19 mouse cellular contexts compared by ENCODE assay signal in the genomic region with DNA sequence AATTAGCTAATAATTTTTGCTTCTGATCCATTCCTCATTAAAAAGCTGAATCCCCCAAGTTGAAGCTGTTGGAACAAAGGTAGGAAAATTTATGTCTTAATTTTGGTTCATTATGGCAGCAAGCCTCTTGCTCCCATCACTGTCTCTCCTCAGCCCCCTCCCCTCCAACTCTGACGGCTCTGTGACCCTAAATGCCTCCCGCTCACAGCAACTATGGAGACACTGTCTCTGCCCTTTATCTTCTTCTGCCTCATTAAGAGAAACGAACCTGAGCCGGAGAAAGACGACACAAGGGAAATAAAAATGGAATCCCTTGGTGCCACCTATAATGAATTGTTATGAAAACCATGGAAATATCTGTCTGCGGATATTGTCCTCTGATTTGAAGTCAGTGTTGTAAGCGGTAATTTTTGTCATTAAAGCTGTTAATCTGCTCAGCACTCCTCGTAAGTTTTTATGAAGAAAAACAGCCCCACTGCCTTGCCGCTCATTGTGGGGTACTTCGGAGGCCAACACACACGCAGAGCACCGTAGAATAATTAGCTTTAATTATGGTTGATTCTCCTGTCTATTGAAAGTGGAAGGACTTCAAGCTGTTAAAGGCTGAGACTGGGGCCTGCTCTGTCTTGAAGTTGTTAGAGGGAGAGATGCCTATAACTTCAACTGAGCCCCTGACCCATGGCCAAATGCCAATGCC.
"Had no signal": no experiment of that assay in that cellular context is flagged by ENCODE, and none has a peak within 500 bp of the region (broad histone marks: within the 10 kb centered on the region; RNA-seq: fewer than 3 reads in every experiment).

No protein-coding gene starts in this region.

- H3K4me2 ChIP-seq: kidney, embryonic 15.5 days; liver, embryonic 13.5 days; midbrain, embryonic 12.5 days; neural tube, embryonic 12.5 days had no signal

- H3K9me3 ChIP-seq: kidney, embryonic 15.5 days; liver, embryonic 13.5 days; midbrain, embryonic 12.5 days; neural tube, embryonic 12.5 days had no signal

- H3K27ac ChIP-seq: kidney, embryonic 15.5 days; left cerebral cortex, adult 2 months; liver, embryonic 13.5 days; macrophage; midbrain, embryonic 12.5 days; neural tube, embryonic 12.5 days; stomach, postnatal 0 days had no signal

- DNase-seq: kidney, adult 11 months; kidney, adult 8-10 months; kidney, postnatal 10 days; kidney, postnatal 36 days; layer of hippocampus, postnatal 36 days; liver, embryonic 13.5 days; lung, adult 2 months; right cerebral cortex, adult 18-20 months; right cerebral cortex, postnatal 14 days; right cerebral cortex, postnatal 4 days; thymus, adult 2 months; thymus, postnatal 25 days had no signal

- H3K9ac ChIP-seq: kidney, embryonic 15.5 days; liver, embryonic 13.5 days; midbrain, embryonic 12.5 days; neural tube, embryonic 12.5 days had no signal

- H3K4me3 ChIP-seq: kidney, embryonic 15.5 days; left cerebral cortex, adult 2 months; liver, embryonic 13.5 days; midbrain, embryonic 12.5 days; neural tube, embryonic 12.5 days had no signal

- H3K36me3 ChIP-seq: kidney, embryonic 15.5 days; liver, embryonic 13.5 days; midbrain, embryonic 12.5 days; neural tube, embryonic 12.5 days had no signal

- H3K27me3 ChIP-seq: kidney, embryonic 15.5 days; liver, embryonic 13.5 days; midbrain, embryonic 12.5 days; neural tube, embryonic 12.5 days had no signal

- H3K4me1 ChIP-seq: kidney, embryonic 15.5 days; liver, embryonic 13.5 days; midbrain, embryonic 12.5 days; neural tube, embryonic 12.5 days had no signal

- ATAC-seq: midbrain, embryonic 16.5 days had no signal
